Mouse (Mus musculus) adrenal gland, adult 8-10 months (tissue): ENCODE measurements around the gene Pebp1. TPM values are rescaled to one million over a fixed set of nuclear protein-coding genes. Genes with fewer than 3 reads are reported as not detected.

Experiments
- DNase-seq: peaks from one replicate; pipeline ENCODE4 v3.0.0; 2022
- total RNA-seq, 4 experiments: library from RNA; stranded (reverse); gene quantifications; 2 replicates each; pipeline ENCODE4 v1.2.4; 2022

The Pebp1 gene
- total RNA-seq, 4 experiments from 2014 or later = 1,354 to 1,788 (median 1,543) TPM

DNA sequence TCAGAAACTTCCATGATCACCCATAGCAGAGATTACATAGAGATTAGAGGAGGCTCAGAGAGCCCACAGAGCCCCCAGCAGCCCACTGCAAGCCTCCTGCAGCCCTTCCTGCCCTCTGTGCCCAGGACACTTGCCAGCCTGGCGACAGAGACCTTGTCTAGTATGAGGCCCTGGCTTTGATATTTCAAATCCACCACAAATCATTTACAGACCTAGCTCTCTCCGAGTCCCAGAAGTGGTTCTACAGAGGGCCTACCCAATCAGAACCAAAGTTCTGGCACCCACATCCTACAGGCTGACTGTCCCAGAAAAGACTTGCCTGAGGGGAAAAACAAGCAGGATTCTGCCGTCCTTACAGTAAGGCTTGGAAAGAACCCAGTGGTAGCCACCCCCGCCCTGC is 2.2 kb downstream of the Pebp1 start:
- no peak for DNase-seq

DNA sequence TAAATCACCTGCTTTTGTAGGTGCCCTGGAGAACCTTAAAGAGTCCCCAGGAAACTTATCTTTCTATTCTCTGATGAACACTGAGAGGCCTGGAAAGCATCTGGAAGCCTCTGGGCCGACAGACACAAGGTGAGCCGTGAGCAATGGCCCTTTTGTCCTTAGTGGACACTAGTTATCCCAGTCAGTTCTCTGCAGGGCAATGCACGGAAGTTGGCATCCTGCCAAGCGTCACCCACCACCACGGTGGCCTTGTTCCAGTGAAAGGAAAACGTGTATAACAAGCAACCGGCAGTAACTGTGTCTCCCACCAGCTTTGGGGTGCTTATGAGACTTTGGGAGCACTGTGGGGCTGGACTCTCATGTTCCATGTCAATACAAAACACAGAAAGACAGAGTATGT is 2.7 kb downstream of the Pebp1 start:
- no peak for DNase-seq

DNA sequence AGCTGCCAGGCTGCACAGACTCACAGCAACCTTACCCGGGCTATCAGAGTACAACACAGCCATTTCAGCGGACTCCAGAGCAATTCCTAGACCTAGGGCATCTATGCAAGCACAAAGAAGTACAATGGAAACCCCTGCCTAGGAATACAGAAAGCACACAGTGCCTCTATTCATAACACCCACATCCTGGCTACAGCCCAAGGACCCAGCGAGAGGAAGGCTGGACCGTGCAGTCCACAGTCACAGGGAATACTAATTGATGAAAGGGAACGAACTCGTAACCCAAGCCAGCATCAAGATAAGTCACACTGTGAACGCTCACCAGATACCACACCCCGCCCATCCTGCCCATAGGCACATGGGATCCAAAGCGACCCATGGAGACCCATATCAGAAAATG is 3.4 kb downstream of the Pebp1 start:
- no peak for DNase-seq

DNA sequence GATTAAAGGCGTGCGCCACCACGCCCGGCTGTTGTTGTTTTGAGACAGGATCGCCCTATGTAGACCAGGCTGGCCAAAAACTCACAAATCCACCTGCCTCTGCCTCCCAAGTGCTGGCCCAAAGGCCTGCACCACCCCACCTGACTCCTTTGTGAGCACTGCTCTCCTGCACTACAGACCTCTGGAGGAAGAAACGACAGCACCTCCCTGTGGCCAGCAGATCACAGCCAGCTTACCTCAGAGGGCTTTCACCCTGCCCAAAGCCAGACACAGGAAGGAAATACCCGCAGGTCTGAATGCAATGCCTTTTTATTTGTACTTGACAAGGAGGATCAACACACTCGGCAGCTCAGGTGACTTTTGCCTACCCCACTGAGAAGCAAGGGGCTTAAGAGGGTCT is 5.1 kb downstream of the Pebp1 start:
- DNase-seq = no peak

DNA sequence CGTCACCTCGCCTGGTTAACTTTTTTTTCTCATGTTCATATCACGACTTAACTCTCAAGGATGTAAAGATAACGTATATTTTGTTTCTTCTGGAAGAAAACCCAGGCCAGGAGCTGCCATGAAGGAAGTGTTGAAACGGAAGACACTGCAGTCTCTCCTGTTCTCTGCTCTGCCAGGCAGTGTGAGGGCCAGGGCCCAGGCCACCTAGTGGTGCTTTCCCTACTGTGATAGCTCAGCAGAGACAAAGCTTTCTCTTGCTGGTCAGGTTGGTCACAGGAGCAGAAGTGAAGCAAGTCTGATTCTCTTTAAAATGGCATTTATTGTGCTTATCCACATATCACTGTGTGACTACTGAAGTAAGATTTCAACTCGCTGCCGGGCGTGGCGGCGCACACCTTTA is 5.9 kb downstream of the Pebp1 start:
- DNase-seq = no peak

DNA sequence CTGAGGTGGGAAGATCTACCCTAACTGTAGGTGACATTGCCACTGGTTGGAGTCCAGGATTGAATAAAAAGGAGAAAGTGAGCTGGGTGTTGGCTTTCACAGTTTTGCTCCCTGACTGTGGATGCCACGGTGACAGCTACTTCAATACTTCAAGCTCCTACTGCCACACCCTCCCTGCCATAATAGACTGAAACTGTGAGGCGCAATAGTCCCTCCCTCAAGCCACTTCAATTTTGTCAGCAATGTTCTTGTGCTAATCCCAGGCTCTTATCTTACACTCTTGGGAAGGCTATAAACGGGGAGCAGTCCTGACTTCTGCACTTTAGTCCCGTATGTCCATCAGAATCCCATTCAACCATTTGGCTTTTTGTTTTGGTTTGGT is 7.8 kb downstream of the Pebp1 start:
- DNase-seq = no peak

DNA sequence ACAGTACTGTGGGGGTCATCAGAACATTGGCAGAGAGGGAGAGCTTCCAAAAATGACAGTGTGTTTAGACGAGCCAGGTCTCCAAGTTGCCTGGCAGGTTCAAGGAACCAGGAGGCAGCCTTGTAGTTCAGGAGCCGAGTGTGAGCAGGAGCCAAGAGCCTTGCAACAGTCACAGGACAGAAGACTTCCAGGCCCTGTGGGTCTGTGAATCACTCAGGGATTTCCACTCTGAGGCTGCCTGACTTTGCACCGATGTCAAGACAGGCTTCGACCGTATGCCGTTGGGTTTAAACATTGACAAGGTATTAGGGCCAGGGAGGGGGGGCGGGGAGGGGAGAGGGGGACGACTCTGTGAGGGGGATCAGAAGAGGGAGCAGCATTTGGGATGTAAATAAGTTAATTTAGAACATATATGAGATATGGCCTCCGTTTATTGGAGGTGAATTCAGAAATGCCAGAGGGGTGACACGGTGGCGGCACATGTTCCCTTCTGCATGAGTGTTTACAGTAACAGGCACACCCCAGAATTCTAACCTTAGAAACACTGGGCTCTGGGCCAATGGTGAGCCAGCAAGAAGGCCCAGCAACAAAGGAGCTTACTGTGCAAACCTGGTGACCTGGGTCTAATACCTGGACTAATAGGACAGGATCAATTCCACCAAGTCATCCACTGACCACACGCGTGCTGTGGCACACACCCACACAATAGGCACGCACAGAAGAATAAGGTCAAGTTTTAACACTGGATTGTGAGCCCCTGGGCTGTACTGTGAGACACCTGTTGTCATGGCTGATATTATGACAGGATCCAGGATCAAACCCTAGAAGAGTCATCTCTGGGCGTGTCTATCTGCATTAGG is 8.4 kb downstream of the Pebp1 start:
- no peak for DNase-seq

DNA sequence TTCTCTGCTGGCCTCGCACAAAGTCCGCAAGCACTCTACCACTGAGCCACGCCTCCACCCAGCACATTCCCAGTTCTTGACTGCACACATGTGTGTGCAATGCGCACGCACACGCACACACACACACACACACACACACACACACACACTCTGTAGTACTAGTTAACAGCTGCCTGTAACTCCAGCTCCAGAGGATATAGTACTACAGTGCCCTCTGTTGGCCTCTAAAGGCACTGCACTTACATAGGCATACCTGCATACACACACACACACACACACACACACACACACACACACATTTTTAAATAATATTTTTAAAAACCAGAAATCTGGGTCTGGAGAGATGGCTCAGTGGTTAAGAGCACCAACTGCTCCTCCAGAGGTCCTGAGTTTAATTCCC is 9.6 kb downstream of the Pebp1 start:
- no peak for DNase-seq

DNA sequence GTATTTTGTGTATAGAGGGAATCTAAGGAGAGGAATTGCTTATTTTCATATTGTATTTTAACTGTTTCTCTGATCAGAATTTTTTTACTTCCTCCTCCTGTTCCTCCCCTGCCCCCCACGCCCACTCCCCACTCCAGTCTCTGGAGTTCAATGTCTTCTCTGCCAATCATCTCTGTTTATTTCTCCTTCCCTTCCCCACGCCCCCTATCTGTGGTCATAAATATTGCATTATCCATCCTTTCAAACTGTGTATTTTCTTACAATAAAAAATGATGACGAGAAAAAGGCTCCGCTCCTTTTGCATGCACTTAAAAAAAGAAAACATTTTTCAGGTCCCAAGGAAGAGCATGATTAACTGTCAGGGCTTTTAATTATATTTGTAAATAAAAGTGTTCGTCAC is 12.6 kb downstream of the Pebp1 start:
- no peak for DNase-seq

DNA sequence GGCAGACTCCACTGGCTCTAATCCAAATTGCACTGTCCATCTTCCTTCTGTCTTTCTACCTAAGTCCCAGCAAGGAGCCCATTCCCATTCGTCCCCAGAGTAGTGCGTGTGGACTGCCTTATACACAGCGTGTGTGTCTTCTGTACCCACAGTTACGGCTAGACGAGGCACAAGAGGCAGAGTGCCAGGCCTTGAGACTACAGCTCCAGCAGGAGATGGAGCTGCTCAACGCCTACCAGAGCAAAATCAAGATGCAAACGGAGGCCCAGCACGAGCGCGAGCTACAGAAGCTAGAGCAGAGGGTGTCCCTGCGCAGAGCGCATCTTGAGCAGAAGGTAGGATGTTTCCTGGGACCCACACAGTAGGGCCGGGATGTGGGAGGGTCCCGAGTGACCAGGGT is 15.5 kb downstream of the Pebp1 start:
- no peak for DNase-seq

DNA sequence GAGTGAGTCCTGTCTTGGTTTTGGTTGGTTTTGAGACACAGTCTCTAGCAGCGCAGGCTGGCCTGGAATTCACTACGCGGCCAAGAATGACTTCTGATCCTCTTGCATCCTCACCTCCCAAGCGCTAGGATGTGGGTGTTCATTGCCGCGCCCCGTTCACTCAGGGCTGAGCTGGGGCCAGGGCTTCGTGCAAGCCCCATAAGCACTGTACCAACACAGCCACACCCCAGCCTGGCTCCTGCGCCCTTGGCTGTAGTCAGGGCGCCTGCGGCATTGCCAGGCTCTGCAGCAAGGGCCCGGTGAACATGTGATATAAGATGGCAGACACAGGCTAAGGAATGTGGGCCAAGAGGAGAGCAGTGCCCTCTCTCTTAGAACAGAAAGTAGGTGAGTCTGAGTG is 18.0 kb downstream of the Pebp1 start:
- no peak for DNase-seq

DNA sequence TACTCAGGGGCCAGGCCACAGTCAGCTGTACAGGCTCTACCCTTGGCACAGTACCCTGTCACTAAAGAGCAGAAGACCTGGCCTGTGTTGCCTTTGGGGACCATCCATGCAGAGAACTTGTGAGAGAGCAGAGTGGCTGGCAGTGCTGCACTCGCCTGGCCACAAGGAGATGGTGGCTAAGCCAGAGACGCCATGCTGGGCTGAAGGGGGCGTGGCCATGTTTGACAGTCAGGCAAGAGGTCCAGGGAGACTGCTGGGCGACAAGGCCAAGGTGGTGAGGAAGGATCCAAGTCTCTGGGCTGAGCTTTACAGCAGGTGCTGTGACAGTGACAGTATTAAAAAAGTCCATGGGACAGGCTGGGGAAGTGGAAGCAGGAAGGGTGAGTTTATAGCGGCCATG is 18.7 kb downstream of the Pebp1 start:
- no peak for DNase-seq

DNA sequence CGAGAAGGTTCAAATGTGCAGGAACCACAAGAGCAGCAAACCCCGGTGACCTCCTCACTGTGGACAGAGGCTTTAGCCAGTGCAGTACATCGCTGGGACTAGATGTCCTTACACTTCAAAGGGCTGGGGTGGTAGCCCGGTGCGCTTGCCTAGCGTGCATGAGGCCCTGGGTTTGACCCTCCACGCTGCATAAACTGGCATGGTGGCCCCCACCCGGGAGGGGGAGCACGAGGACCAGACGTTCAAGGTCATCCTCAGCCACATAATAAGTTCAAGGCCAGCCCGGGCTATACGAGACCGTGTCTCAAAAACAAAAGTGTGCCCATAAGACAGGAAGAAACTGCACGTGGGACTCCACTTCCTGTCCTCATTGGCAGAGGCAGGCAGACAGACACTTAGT is 19.5 kb downstream of the Pebp1 start:
- DNase-seq = no peak

DNA sequence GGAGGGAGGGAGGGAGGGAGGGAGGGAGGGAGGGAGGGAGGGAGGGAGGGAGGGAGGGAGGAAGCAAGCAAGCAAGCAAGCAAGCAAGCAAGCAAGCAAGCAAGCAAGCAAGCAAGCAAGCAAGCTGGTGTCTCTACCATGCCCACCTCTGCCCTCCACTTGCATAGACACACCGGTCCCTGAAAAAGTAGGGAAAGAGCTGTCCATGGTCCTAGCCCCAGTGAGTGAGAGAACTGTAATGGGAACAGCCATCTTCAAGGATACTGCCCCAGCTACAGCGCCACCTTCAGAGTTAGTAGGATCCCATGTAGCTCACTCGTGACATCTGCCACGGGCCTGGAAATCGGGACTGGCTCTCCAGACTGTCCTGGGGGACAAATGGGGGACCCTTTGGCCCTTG is 22.7 kb downstream of the Pebp1 start:
- DNase-seq = no peak

DNA sequence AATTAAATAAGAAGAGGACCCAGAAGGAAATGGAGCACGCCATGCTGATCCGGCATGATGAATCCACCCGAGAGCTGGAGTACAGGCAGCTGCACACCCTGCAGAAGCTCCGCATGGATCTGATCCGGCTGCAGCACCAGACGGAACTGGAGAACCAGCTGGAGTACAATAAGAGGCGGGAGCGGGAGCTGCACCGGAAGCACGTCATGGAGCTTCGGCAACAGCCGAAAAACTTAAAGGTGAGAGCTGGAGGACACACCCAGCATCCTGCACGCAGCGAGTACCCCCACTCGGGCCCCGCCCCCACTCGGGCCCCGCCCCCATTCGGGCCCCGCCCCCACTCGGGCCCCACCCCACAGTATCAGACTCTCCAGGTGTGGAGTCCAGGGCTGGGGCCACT is 23.9 kb downstream of the Pebp1 start:
- no peak for DNase-seq

DNA sequence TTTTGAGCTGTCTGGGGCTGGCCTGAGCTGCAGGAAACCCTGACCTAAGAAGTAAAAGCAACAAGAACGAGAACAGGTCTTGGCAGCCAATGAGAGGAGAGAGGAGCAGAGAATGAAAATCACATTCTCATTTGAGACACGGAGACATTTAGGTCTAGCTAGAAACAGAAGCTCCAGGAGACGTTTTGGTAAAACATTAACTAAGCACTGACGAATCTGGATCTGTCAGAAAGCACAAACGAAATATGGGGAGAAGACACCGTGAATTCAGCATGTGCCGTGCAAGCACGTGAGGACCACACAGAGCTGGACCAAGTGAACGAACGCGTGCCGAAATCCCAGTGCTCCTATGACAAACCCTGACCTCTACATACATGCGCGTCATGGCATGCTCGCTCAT is 29.1 kb downstream of the Pebp1 start:
- DNase-seq = no peak

DNA sequence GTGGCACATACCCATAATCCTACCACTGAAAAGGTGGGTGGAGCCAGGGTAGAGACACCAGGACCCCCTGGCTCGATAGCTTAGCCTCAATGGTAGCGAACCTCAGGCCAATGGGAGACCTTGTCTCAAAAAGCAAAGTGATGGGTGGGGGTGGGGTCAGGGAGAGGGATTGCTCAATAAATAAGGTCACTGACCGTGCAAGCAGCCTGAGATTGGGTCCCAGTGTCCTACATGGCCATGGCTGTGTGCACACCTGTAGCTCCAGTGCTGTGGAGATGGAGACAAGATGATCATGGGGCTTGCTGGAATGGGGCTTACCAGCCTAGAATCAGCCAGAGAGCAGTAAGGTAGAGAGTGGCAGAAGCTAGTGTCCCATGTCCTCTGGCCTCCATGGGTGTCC is 35.7 kb downstream of the Pebp1 start:
- no peak for DNase-seq

DNA sequence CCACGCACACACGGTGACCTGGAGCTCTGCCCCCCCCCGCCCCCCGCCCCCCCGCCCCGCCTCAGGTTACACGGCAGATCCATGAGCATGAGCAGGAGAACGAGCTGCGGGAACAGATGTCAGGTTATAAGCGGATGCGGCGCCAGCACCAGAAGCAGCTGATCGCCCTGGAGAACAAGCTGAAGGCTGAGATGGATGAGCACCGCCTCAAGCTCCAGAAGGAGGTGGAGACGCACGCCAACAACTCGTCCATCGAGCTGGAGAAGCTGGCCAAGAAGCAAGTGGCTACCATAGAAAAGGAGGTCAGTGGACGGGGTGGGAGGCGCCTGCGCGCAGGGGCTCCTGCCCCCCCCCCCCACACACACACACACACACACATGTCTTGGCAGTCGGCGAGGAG is 36.6 kb downstream of the Pebp1 start:
- no peak for DNase-seq

DNA sequence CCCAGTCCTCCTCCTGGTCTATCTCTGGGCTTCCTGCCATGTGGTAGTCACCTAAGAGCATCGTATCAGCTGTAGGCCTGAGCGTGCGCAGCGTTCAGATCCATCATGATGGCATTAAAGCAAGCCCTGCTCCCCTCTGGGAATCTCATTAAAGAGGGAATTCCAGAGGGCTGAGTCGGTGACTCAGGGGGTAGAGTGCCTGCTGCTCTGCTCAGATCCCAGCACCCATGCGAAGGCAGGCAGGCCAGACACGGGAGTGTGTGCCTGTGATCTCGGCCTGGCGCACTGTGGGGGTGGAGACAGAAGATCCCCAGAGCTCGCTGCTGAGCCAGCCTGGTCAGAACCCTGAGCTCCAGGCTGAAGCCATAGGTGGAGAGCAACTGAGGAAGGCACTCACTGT is 39.1 kb downstream of the Pebp1 start:
- peak; percentile 37 for DNase-seq

DNA sequence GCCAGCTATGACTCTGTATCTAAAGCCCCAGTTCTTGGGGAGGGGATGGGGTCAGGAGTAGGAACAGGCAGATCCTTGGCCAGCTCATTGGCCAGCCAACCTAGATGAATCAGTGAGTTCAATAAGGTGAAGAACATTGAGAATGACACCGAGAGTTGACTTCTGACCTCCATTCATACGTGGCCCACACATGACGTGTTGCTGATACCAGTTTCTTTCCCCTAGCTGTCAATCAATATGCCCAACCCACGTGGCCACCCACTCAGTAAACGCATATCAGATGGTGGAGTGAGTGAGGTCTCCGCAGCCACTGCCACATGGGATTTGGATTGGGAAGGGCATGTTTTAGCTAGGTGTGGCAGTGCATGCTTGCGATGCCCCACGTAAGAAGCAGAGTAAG is 42.3 kb downstream of the Pebp1 start:
- DNase-seq = no peak

DNA sequence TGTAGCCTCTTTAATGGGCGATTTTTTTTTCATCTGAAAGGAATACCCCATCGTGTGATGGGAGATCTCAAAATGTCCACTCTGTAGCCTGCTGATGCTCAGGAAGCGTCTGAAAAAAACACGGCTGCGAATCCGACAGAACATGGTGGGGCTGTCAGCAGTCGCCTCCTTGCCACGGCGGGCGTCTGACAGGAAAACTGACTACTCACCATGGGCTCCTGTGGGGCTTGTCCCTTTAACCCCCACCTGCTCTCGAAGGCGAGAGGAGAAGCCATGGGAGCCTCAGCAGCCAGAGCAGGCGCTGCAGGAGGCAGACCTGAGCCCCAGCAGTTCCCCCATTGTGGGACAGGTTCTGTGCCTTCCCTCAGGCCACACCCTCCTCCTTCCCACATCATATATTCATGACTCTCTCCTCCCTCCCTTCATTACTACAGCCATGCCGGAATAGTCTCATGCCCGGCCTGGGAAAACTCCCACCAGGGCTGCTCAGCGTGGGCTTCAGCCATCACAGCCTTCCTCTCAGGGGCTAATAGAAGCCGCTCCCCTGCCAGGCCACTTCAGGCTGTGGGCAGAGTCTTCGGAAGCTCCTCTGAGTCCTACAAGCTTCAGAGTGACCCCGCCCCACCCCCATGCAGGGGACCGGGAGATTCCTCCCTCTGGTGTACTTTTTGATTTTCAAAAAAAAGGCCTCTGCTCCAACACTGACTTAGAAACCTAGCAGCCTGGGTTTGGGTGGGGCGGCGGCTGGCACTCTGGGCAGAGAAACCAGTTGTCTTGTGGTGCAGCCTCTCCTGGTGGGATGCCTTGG is 44.5 kb downstream of the Pebp1 start:
- DNase-seq = no peak

DNA sequence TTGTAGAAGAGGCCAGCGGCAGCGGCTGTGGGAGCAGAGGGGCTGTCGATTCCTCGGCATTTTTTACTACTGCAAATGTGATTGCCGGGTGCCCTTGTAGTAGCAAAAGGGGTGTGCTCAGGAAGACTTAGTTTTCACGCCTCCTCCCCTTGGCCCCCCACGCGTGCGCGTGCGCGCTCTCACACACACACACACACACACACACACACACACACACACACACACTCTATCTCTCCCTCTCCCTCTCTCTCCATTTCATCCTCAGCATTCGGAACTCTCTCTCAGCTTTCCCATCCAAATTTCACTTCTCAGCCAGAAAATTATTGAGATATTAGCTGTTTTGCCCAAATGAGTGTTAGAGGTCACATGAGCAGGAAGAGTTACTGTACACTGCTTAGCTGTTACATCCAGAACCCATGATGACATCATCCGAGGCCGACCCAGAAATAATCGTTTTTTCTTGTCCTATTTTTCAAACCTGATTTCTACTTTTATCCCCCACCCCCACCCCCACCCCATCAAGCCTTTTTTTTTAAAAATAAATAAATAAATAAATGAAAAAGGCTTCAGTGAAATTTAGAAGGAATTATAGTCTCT is 45.4 kb downstream of the Pebp1 start:
- no peak for DNase-seq

DNA sequence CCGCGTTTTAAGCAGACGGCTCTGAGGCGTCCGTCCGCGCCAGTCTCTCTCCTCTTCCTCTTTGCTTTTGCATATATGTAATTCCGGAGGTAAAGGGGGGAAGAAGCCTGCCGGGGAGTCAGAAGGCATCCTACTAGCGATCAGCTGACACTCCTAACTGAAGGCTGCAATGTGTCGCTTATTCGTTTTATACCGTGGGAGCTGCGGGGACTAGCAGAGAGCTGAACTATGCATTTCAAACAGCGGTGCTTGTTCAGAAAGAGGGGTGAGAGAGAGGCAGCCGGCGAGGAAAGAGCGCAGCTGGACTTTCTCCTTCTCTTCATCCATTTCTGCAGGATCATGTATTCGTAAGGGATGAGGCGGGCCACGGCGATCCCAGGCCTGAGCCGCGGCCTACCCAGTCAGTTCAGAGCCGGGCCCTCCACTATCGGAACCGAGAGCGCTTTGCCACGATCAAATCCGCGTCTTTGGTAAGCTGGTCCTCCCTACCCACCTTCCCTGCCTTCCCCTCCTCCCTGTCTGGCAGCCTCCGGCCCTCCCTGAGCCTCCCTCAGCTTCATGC is 46.6 kb downstream of the Pebp1 start:
- no peak for DNase-seq
